Mouse (Mus musculus): Measurements from ENCODE around the gene Pisd. TPM values are rescaled to one million over a fixed set of nuclear protein-coding genes. Genes with fewer than 3 reads are reported as not detected.
"Not testable (repeated sequence)": the region's sequence is repeated elsewhere in the genome, so short reads cannot be mapped to it uniquely, and the experiment has no call there.

Pisd gene
- polyA plus RNA-seq, 1 experiment from 2014 or later, result 58.8 TPM

- in situ Hi-C loops (cut with MboI; ENCODE audit: low pct_unique_long_range_greater_than_20kb), result no loop called here
- CTCF ChIA-PET, result interaction anchor here (0.9 to 2.3 kb wide), 15 partner anchors 11 to 286 kb away, joined by 3 to 11 read pairs (median 4); no protein-coding TSS in a partner anchor
- ATAC-seq (no peak), DNase-seq (ENCODE audit: low read depth, low spot score) (no peak)
- peak; percentile 97 for TF ChIP-seq CTCF (IDR thresholded peaks at IDR 0.05)
- no peaks in the 10 kb centered on the region for H3K27me3 ChIP-seq
- POLR2A ChIA-PET, result interaction anchor here (0.9 to 1.4 kb wide), 2 partner anchors 32 to 37 kb away, joined by 3 to 4 read pairs; partner anchors contain the start of gene Pisd
Measured at GRCm38 (mm10) chr5:32747650-32748375, 37.6 kb downstream of the Pisd start.

GRCm38 (mm10) chr5:32745705-32746655 lies 39.5 kb downstream of the Pisd start:
- no peaks in the 10 kb centered on the region for H3K27me3 ChIP-seq
- DNase-seq (ENCODE audit: low read depth, low spot score), result peak; percentile 53
- ATAC-seq, result peak; percentile 92
- no peak for TF ChIP-seq CTCF (IDR thresholded peaks at IDR 0.05)
- in situ Hi-C loops (cut with MboI; ENCODE audit: low pct_unique_long_range_greater_than_20kb), result no loop called here
- ChIA-PET POLR2A (interaction anchor here (0.7 to 1.4 kb wide), 2 partner anchors 17 to 39 kb away, joined by 3 to 4 read pairs; partner anchors contain the start of gene Pisd), CTCF (interaction anchor here (1.2 to 2.3 kb wide), 5 partner anchors 13 to 157 kb away, joined by 4 to 8 read pairs (median 8); no protein-coding TSS in a partner anchor)

GRCm38 (mm10) chr5:32742149-32742548 lies 43.3 kb downstream of the Pisd start:
- POLR2A ChIA-PET, result no interaction called here
- CTCF ChIA-PET, result interaction anchor here (1.1 kb wide), 1 partner anchor 14 kb away, joined by 3 read pairs; no protein-coding TSS in a partner anchor
- in situ Hi-C loops (cut with MboI; ENCODE audit: low pct_unique_long_range_greater_than_20kb), result no loop called here
- ATAC-seq (no peak), DNase-seq (ENCODE audit: low read depth, low spot score) (no peak)
- TF ChIP-seq CTCF (IDR thresholded peaks at IDR 0.05), result no peak
- no peaks in the 10 kb centered on the region for H3K27me3 ChIP-seq

- in situ Hi-C loops (cut with MboI; ENCODE audit: low pct_unique_long_range_greater_than_20kb); ATAC-seq; POLR2A ChIA-PET; DNase-seq (ENCODE audit: low read depth, low spot score); H3K27me3 ChIP-seq: not testable (repeated sequence)
- CTCF ChIA-PET, result interaction anchor here (1.1 kb wide), 1 partner anchor 14 kb away, joined by 3 read pairs; no protein-coding TSS in a partner anchor
Measured at GRCm38 (mm10) chr5:32741377-32741776, 44.1 kb downstream of the Pisd start.

GRCm38 (mm10) chr5:32740850-32741249 lies 44.6 kb downstream of the Pisd start:
- in situ Hi-C loops (cut with MboI; ENCODE audit: low pct_unique_long_range_greater_than_20kb), result not testable (repeated sequence)

GRCm38 (mm10) chr5:32740138-32740537 lies 45.3 kb downstream of the Pisd start:
- no peak for TF ChIP-seq CTCF (IDR thresholded peaks at IDR 0.05)

More at GRCm38 (mm10) chr5:32740850-32741249, 44.6 kb downstream of the Pisd start:
- DNase-seq (ENCODE audit: low read depth, low spot score); H3K27me3 ChIP-seq; CTCF ChIA-PET; ATAC-seq; POLR2A ChIA-PET: not testable (repeated sequence)

GRCm38 (mm10) chr5:32736770-32737169 lies 48.7 kb downstream of the Pisd start:
- POLR2A ChIA-PET; in situ Hi-C loops (cut with MboI; ENCODE audit: low pct_unique_long_range_greater_than_20kb); DNase-seq (ENCODE audit: low read depth, low spot score); CTCF ChIA-PET; ATAC-seq; H3K27me3 ChIP-seq: not testable (repeated sequence)

More at GRCm38 (mm10) chr5:32740138-32740537, 45.3 kb downstream of the Pisd start:
- DNase-seq (ENCODE audit: low read depth, low spot score) (no peak), ATAC-seq (no peak)
- ChIA-PET CTCF (no interaction called here), POLR2A (no interaction called here)
- H3K27me3 ChIP-seq, result no peaks in the 10 kb centered on the region
- in situ Hi-C loops (cut with MboI; ENCODE audit: low pct_unique_long_range_greater_than_20kb), result no loop called here

GRCm38 (mm10) chr5:32735779-32736178 lies 49.7 kb downstream of the Pisd start:
- no peaks in the 10 kb centered on the region for H3K27me3 ChIP-seq
- ATAC-seq (no peak), DNase-seq (ENCODE audit: low read depth, low spot score) (no peak)
- ChIA-PET POLR2A (no interaction called here), CTCF (no interaction called here)
- in situ Hi-C loops (cut with MboI; ENCODE audit: low pct_unique_long_range_greater_than_20kb), result no loop called here
- no peak for TF ChIP-seq CTCF (IDR thresholded peaks at IDR 0.05)

GRCm38 (mm10) chr5:32733892-32734291 lies 51.6 kb downstream of the Pisd start:
- ATAC-seq; CTCF ChIA-PET; DNase-seq (ENCODE audit: low read depth, low spot score); POLR2A ChIA-PET; in situ Hi-C loops (cut with MboI; ENCODE audit: low pct_unique_long_range_greater_than_20kb); H3K27me3 ChIP-seq: not testable (repeated sequence)

GRCm38 (mm10) chr5:32728851-32729250 lies 56.6 kb downstream of the Pisd start:
- CTCF ChIA-PET, result interaction anchor here (1.4 to 2.2 kb wide), 2 partner anchors 15 to 18 kb away, joined by 7 to 8 read pairs; no protein-coding TSS in a partner anchor

More at GRCm38 (mm10) chr5:32728851-32729250, 56.6 kb downstream of the Pisd start:
- no peak for TF ChIP-seq CTCF (IDR thresholded peaks at IDR 0.05)
- no peaks in the 10 kb centered on the region for H3K27me3 ChIP-seq
- in situ Hi-C loops (cut with MboI; ENCODE audit: low pct_unique_long_range_greater_than_20kb), result no loop called here
- no peak for ATAC-seq
- POLR2A ChIA-PET, result interaction anchor here (1.4 kb wide), 1 partner anchor 18 kb away, joined by 3 read pairs; no protein-coding TSS in a partner anchor
- no peak for DNase-seq (ENCODE audit: low read depth, low spot score)

Data from Patski (cell line).